Mouse (Mus musculus) neural tube, embryonic 10.5 days (tissue): ENCODE measurements around the gene Rplp0.
"Not testable (repeated sequence)": the region's sequence is repeated elsewhere in the genome, so short reads cannot be mapped to it uniquely, and the experiment has no call there.

Experiments used
- DNase-seq: peaks from one replicate; pipeline ENCODE4 v3.0.0-alpha.2; 2017; ENCODE audit warnings: low spot score; ENCODE audit errors: extremely low spot score

The Rplp0 gene

DNA sequence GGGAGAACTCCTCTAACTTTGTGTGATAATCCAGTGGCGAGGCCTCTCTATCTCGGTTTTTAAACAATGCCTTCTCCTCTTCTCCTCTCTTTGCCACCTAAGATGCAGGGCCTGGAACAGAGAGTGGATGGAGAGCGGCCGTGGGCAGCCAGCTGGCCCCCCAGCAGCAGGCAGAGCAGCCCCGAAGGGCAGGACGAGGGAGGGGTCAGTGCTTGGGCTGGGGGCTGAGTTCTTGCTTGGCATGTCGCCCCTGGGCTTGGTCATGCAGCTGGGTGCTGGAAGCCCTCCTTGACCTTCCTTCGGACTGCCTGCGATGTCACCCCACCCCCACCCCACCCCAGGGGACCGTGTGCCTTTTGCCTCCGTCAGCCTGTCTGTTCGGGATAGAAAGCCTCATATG, 7.9 kb upstream of the Rplp0 start:
- no peak for DNase-seq

DNA sequence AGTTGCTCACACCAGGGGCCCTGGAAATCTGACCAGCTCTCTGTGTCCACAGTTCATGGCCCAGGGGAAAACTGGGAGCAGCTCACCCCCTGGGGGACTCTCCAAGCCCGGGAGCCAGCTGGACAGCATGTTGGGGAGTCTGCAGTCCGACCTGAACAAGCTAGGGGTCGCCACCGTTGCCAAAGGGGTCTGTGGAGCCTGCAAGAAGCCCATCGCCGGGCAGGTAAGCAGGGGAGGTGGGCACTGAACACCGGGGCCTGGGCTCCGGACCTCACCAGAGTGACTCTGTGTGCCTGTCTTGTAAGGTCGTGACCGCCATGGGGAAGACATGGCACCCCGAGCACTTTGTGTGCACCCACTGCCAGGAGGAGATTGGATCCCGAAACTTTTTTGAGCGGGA, 7.5 kb upstream of the Rplp0 start:
- DNase-seq = no peak

GRCm38 (mm10) chr5:115553801-115554420, 5.4 kb upstream of the Rplp0 start:
- no peak for DNase-seq

DNA sequence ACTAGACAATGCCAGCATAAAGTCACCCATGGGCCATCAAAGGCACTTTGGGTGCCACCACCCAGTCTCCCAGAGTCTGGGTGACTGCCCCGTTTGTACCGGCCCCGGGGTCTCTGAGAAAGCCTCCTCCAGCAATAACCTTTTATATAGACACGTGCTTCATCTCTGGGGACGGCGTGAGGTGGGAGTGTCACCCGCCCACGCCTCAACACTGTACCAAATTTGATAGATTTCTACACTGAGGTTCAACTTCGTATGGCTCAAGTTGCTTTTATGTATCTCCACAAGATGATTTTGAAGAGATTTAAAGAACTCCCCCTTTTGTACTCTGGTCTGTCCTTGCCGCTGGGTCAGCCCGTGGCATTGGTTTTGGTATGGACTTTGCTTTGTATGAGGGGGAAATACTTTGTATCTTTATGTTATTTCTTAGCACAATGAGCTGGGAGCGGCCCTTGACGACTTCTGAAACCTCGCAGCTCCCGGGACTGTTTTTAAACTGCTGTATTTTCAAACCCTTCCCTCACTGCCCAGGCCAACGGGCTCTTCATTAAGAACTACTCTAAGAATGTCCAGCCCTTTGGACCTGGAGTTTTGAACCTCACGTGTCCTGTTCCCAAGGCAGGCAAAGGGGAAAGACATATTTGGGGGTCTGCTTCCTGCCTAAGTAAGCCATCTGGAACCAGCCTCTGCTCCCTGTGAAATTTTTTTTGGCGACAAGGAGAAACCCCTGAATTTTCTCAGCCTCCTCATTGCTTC, 4.6 kb upstream of the Rplp0 start:
- no peak for DNase-seq

- DNase-seq = peak; percentile 80
Observed at GRCm38 (mm10) chr5:115556217-115556616, 3.0 kb upstream of the Rplp0 start.

DNA sequence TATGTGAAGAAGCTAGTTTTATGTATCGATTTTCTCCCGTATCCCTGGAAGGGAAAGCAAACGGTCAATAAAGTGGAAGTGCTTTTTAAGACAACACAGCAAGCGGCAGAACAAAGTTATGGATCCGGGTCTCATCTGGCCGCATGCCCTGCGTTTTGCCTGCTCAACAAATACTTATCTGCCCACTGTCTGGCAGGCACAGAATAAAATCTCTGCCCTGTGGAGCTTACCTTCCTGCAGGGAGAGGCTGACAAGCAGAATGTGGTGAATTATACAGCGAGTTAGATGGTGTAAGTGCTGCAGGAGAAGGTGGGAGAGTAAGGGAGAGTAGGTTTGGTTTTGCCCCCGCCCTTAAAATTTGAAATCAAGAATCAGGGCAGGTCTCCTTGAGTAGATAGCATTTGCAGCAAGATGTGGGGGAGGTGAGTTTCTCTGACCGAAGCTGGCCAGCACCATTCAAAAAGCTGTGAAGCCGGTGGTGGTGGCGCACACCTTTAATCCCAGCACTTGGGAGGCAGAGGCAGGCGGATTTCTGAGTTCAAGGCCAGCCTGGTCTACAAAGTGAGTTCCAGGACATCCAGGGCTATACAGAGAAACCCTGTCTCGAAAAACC, 979 bp upstream of the Rplp0 start:
- DNase-seq = no peak

DNA sequence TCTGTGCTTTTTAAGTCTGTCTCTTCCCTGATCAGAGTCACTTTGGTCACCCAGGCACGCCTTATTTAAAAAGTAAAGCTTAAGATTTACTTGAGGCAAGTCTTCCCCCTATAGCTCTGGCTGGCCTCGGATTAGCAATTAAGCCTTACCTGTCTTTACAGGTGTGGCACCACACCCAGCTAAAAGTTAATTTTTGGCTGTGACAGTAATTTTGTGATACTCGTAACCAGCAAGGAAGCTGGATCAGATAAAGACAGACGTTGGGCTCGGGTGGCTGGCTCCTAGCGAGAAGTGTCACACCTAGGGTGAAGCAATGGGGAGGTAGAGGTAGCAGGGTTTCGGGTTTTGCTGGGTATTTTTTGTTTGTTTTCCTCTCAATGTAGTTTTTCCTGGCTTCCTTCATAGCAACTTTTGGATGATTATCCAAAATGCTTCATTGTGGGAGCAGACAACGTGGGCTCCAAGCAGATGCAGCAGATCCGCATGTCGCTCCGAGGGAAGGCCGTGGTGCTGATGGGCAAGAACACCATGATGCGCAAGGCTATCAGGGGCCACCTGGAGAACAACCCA, 1.2 kb downstream of the Rplp0 start:
- DNase-seq = no peak

DNA sequence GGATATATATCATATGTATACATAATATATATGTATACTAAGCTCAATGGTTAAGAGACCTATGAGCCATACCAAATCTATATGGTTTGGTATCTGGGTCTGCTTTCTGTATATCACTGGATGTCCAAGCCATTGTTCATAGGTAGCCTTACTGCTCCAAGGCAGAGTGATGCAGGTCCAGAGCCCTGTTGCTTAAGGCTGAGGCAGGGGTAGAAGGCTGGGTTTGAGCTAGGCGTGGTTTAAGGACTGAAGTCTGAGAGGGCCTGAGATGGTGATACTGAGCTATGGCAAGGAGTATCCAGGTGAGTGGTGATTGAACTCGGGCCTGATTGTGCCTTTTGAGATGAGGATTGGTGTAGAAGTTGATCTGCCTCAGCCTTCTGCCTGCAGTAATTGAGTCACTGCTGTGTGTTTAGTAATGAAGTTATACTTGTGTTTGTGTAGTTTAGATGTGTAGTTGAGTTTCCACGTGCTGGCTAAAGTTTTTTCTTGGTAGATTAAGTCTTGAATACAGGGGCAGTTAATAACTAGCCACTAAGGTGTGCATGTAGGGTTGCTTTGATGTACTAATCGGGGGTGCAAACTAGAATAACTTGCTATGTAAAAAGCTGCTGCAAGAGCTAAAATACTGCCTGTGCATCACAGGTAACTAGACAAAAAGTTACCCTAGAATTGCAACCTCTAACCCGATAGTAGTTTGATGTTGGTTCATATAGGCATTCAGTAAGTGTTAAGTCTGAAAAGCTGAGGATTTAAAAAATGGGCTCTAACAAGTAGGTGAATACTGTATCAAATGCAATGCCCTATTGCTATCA, 4.7 kb downstream of the Rplp0 start:
- no peak for DNase-seq

DNA sequence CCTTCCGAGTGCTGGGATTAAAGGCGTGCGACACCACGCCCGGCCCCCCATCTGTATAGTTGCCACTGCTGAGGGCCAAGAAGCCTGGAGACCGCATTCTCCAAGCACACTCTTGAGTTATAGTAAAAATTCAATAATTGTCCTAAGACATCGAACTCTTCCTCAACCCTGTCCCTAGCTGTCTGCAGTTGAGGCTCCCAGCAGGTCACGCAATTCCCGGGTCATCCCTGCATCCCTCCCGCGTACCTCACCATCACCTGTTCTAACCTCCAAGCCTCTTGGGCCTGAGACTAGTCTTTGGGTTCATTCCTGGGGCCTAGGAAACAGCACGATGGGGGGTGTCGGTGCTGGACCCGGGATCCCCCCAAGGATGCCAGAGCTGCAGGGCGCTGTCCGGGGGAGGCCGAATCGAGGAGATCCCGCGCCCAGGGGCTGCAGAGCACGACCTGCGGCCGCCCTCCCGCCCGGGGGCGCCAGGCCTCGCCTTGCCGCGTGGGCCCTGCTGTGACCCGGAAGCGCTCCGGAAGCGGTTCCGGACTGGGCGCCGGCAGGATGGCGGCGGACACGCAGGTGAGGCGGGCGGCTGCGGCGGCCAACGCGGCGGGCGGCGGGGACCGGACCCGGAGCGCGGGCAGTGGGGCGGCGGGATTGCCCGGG, 5.6 kb downstream of the Rplp0 start, which contains the start of gene Gcn1l1:
Gene Gcn1l1, plus strand, starts transcription at position 518 of the 657 bp plus-strand sequence.
- peak; percentile 86 for DNase-seq

- DNase-seq = no peak
Observed at GRCm38 (mm10) chr5:115565403-115565802, 6.1 kb downstream of the Rplp0 start.

DNA sequence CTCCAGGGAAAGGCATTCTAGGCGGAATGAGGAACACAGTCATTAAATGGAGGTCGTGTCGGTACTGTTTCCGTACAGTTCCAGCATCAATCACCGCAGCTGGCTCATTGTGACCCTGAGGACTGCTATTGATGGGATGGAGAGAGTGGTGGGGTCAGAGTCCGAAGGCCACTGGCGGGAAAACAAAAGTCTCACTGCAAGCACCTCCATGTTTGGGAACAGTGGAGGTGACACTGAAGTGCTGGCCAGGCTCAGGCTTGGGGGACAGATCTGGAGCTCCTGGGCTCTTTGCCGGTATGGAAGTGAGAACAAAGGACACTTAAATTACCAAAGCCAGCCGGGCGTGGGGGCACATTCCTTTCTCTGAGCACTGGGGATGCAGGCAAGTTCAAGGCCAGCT, 9.4 kb downstream of the Rplp0 start:
- DNase-seq = no peak

DNA sequence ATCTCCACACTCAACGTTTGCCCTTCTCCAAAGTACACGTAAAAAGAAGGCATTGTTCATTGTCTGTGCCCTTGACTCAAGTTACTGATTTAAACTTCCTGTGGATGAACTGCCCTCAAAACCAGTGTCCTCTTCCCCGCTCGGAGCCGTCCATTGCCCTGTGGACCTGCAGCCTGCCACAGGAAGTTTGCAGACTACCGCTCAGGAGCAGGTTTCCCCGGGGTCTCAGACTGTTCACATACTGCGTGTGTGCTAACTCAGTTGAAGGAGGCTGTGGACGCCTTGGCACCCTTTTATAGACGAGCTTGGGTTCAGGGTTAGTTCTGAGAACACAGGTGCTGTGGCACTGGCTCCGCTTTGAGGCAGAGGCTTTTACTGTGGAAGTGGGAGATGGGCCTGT, 10.0 kb downstream of the Rplp0 start:
- no peak for DNase-seq

GRCm38 (mm10) chr5:115569721-115570120, 10.5 kb downstream of the Rplp0 start:
- DNase-seq = no peak

GRCm38 (mm10) chr5:115571086-115571485, 11.8 kb downstream of the Rplp0 start:
- DNase-seq = no peak

DNA sequence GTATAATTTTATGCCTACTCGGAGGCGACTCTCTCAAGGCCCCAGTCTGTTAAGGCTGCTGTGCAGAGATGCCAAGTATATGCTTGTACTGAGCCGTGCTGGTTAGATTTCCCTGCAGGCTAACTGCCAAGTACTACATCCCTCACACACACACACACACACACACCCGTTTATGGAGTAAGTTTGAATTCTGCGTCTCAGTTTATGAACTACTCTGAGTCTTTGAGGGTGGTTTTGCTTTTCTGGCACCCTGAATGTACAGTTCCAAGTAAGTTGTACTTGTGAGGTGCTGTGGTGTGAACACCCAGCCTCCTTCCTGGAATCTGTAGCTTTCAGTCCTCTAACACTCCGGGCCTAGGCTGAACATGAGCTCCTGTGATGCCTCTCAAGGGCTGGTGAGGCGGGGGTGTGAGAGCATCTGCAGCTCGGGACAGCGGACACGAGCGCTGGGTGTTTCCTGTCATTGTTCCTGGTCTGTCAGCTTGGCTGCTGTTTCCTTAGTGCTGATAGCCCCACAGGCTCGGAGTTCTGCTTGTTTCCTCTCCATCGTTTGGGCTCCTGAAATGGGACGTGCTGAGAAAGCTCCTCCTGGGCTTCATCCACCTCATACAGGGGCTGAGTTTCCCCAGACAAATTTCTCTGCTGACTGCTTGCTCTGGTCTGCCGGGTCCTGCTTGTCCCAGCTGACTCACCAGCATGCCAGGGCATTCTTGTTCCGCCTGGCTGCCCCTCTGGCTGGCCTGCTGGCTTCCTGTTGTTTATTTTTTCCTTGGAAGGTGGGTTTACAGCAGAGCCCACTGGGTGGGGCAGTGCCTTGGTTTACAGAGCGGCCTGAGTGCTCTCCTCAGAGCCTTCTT, 13.6 kb downstream of the Rplp0 start:
- no peak for DNase-seq

DNA sequence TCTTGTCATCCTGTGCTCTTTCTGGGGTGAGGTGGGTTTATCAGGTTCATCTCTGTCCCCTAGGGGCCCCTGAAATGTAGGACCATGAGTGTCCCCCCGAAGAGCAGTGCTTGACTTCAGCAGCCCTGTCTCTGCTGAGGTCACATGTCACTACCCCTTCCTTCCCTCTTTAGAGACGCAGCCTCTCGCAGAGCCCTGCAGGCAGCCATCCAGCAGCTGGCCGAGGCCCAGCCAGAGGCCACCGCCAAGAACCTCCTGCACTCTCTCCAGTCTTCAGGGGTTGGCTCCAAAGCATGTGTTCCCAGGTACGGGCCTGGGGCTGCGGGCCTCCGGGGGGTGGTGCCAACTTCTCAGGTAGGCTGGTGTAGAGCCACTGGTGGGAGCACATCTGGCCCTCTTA, 15.7 kb downstream of the Rplp0 start:
- no peak for DNase-seq

DNA sequence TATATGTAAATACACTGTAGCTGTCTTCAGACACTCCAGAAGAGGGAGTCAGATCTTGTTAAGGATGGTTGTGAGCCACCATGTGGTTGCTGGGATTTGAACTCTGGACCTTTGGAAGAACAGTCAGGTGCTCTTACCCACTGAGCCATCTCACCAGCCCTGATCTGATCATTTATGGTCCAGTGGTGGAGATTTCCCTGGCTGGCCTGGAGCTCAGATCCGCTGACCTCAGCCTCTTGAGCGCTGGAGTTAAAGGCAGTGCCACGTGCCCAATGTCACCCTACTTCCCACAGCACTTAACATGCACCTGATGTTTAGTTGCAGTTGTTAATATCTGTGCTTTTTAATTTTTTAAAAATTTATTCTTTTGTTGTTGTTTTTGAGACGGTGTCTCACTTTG, 18.4 kb downstream of the Rplp0 start:
- DNase-seq = not testable (repeated sequence)

DNA sequence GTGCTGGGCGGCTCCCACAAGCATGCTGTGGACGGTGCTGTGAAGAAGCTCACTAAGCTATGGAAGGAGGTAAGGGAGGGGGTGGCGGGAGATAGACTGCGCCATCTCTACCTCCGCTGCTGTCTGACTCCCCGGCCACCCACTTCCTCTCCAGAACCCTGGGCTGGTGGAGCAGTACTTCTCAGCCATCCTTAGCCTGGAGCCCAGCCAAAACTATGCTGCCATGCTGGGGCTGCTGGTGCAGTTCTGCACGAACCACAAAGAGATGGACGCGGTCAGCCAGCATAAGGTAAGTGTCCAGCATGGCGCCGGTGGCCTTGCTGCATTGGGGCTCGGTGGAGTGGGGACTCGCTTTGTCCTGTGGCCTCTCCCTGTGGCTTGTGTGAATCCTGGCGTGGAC, 19.7 kb downstream of the Rplp0 start:
- no peak for DNase-seq

- DNase-seq = no peak
Observed at GRCm38 (mm10) chr5:115579363-115579762, 20.1 kb downstream of the Rplp0 start.
